Mouse (Mus musculus): ENCODE measurements around the gene Trim63. TPM values are rescaled to one million over a fixed set of nuclear protein-coding genes. Genes with fewer than 3 reads are reported as not detected.
"Not testable (repeated sequence)": the region's sequence is repeated elsewhere in the genome, so short reads cannot be mapped to it uniquely, and the experiment has no call there.

Gene Trim63
- polyA plus RNA-seq, 1 experiment from 2014 or later, result 0.75 TPM

DNA sequence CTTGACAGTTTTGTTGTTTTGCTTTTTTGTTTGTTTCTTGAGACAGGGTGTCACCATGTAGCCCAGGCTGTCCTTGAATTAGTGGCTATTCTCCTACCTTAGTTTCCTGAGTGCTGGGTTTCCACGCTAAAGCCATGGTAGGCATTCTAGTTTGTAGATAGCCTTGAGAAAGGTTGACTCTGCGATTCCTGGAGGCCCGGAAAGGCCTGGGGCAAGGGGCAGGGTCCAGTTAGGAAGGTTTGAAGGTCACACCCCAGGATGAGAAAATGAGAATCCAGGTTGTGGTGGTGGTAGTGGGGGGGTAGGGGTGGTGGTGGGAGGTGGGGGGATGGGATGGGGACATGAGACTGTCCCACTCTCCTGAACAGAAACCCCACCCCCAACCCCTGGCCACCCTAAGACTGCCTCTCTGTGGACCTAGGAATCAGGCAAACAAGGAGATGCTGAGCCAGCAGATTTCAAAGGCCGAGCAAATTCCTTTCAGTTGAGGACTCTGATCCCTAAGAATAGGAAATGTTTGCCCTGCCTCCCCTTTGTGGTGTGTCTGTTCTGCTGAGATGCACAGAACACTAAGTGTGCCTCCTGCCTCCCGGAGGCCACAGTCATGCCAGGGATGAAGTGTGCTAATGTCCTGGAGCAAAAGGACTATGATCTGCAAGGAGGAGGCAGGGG, 12.1 kb downstream of the Trim63 start:
- no peak overlapping the region for H3K4me3 ChIP-seq (ENCODE audit: low read depth, low read length)
- H3K4me1 ChIP-seq (ENCODE audit: insufficient read depth, low read depth, low read length), result no peaks in the 10 kb centered on the region
- H3K36me3 ChIP-seq (ENCODE audit: insufficient read depth, low read length), result no peaks in the 10 kb centered on the region
- ATAC-seq (no peak), DNase-seq (ENCODE audit: low spot score) (no peak)
- TF ChIP-seq EP300 (IDR thresholded peaks at IDR 0.05) (no peak), CTCF (IDR thresholded peaks at IDR 0.05) (no peak)
- H3K4me2 ChIP-seq (replicated peaks; ENCODE audit: low read depth, low read length), result no peak overlapping the region
- WGBS, result 55% methylated on average over 5 of the region's 5 CpGs
- no peaks in the 10 kb centered on the region for H3K9me3 ChIP-seq (ENCODE audit: low read length)
- no peak overlapping the region for H3K9ac ChIP-seq (replicated peaks; ENCODE audit: low read depth)
- no peak overlapping the region for H3K27ac ChIP-seq (ENCODE audit: low read length)
- H3K27me3 ChIP-seq (replicated peaks; ENCODE audit: insufficient read depth, low read length), result no peaks in the 10 kb centered on the region

- Histone ChIP-seq H3K27ac (ENCODE audit: low read length) (no peak overlapping the region), H3K27me3 (replicated peaks; ENCODE audit: insufficient read depth, low read length) (no peaks in the 10 kb centered on the region), H3K4me2 (replicated peaks; ENCODE audit: low read depth, low read length) (no peak overlapping the region), H3K36me3 (ENCODE audit: insufficient read depth, low read length) (no peaks in the 10 kb centered on the region), H3K4me3 (ENCODE audit: low read depth, low read length) (no peak overlapping the region), H3K4me1 (ENCODE audit: insufficient read depth, low read depth, low read length) (no peaks in the 10 kb centered on the region), H3K9ac (replicated peaks; ENCODE audit: low read depth) (no peak overlapping the region), H3K9me3 (ENCODE audit: low read length) (no peaks in the 10 kb centered on the region)
- no peak for ATAC-seq
- no peak for DNase-seq (ENCODE audit: low spot score)
- TF ChIP-seq EP300 (IDR thresholded peaks at IDR 0.05) (no peak), CTCF (IDR thresholded peaks at IDR 0.05) (no peak)
- WGBS, result 51% methylated on average over 7 of the region's 8 CpGs
Measured at GRCm38 (mm10) chr4:134328151-134328550, 13.2 kb downstream of the Trim63 start.

GRCm38 (mm10) chr4:134328832-134329231, 13.9 kb downstream of the Trim63 start:
- TF ChIP-seq CTCF (IDR thresholded peaks at IDR 0.05) (no peak), EP300 (IDR thresholded peaks at IDR 0.05) (no peak)
- Histone ChIP-seq H3K4me2 (replicated peaks; ENCODE audit: low read depth, low read length) (no peak overlapping the region), H3K9me3 (ENCODE audit: low read length) (no peaks in the 10 kb centered on the region), H3K9ac (replicated peaks; ENCODE audit: low read depth) (no peak overlapping the region), H3K36me3 (ENCODE audit: insufficient read depth, low read length) (no peaks in the 10 kb centered on the region), H3K4me3 (ENCODE audit: low read depth, low read length) (no peak overlapping the region), H3K4me1 (ENCODE audit: insufficient read depth, low read depth, low read length) (no peaks in the 10 kb centered on the region), H3K27me3 (replicated peaks; ENCODE audit: insufficient read depth, low read length) (no peaks in the 10 kb centered on the region), H3K27ac (ENCODE audit: low read length) (no peak overlapping the region)
- WGBS, result 57% methylated on average over 8 of the region's 8 CpGs
- ATAC-seq, result no peak
- no peak for DNase-seq (ENCODE audit: low spot score)

GRCm38 (mm10) chr4:134330281-134330680, 15.4 kb downstream of the Trim63 start:
- DNase-seq (ENCODE audit: low spot score), result no peak
- H3K4me1 ChIP-seq (ENCODE audit: insufficient read depth, low read depth, low read length), result no peaks in the 10 kb centered on the region
- H3K9ac ChIP-seq (replicated peaks; ENCODE audit: low read depth), result no peak overlapping the region
- no peak for ATAC-seq
- H3K4me3 ChIP-seq (ENCODE audit: low read depth, low read length), result no peak overlapping the region
- no peaks in the 10 kb centered on the region for H3K27me3 ChIP-seq (replicated peaks; ENCODE audit: insufficient read depth, low read length)
- no peak for TF ChIP-seq EP300 (IDR thresholded peaks at IDR 0.05)
- TF ChIP-seq CTCF (IDR thresholded peaks at IDR 0.05), result no peak
- H3K4me2 ChIP-seq (replicated peaks; ENCODE audit: low read depth, low read length), result no peak overlapping the region
- H3K9me3 ChIP-seq (ENCODE audit: low read length), result no peaks in the 10 kb centered on the region
- H3K27ac ChIP-seq (ENCODE audit: low read length), result no peak overlapping the region
- H3K36me3 ChIP-seq (ENCODE audit: insufficient read depth, low read length), result no peaks in the 10 kb centered on the region
- 65% methylated on average over 5 of the region's 5 CpGs for WGBS

DNA sequence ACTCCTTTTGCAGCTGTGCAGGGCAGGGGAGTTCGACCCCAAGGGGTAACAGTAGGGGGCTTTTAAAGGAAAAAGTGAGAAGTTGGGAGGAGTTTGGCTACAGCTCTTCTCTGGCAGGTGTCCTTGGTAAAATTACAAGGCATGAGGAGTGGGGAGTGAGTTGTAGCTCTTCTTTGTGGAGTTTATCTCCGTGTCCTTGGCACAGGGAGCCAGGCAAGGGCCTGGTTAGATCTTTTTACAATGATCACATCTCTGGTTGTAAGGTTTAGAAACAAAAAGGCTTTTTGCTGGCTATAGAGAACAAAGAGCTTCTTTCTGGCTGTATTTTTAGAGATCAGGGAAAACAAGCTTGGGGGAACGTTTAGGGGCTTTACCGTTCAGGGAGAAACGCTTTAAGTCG, 26.3 kb downstream of the Trim63 start:
- H3K4me1 ChIP-seq (ENCODE audit: insufficient read depth, low read depth, low read length); H3K9ac ChIP-seq (replicated peaks; ENCODE audit: low read depth); ATAC-seq; H3K4me2 ChIP-seq (replicated peaks; ENCODE audit: low read depth, low read length); H3K27ac ChIP-seq (ENCODE audit: low read length); H3K36me3 ChIP-seq (ENCODE audit: insufficient read depth, low read length); H3K4me3 ChIP-seq (ENCODE audit: low read depth, low read length); H3K9me3 ChIP-seq (ENCODE audit: low read length); DNase-seq (ENCODE audit: low spot score): not testable (repeated sequence)
- H3K27me3 ChIP-seq (replicated peaks; ENCODE audit: insufficient read depth, low read length), result peaks cover 18% of the 10 kb centered on the region
- WGBS, result 74% methylated on average over 6 of the region's 6 CpGs

GRCm38 (mm10) chr4:134342213-134342779, 27.4 kb downstream of the Trim63 start:
- ATAC-seq, result no peak
- H3K9ac ChIP-seq (replicated peaks; ENCODE audit: low read depth), result no peak overlapping the region
- H3K27ac ChIP-seq (ENCODE audit: low read length), result no peak overlapping the region
- no peaks in the 10 kb centered on the region for H3K9me3 ChIP-seq (ENCODE audit: low read length)
- TF ChIP-seq CTCF (IDR thresholded peaks at IDR 0.05) (no peak), EP300 (IDR thresholded peaks at IDR 0.05) (no peak)
- DNase-seq (ENCODE audit: low spot score), result no peak
- 31% methylated on average over 11 of the region's 11 CpGs for WGBS
- peaks cover 7% of the 10 kb centered on the region for H3K4me1 ChIP-seq (ENCODE audit: insufficient read depth, low read depth, low read length)
- H3K4me3 ChIP-seq (ENCODE audit: low read depth, low read length), result no peak overlapping the region
- H3K4me2 ChIP-seq (replicated peaks; ENCODE audit: low read depth, low read length), result no peak overlapping the region
- peaks cover 18% of the 10 kb centered on the region for H3K27me3 ChIP-seq (replicated peaks; ENCODE audit: insufficient read depth, low read length)
- no peaks in the 10 kb centered on the region for H3K36me3 ChIP-seq (ENCODE audit: insufficient read depth, low read length)
